Mouse (Mus musculus): ENCODE data around the gene Kdm2b.

GRCm38 (mm10) chr5:122880241-122880980, 109.2 kb downstream of the Kdm2b start:
- TF ChIP-seq GATA1 (IDR thresholded peaks at IDR 0.05; ENCODE audit: borderline replicate concordance, low read length) = no peak
- TF ChIP-seq FLI1 (IDR thresholded peaks at IDR 0.05; ENCODE audit: low read length) = no peak

Data from megakaryocyte, embryonic 14.5 days (primary cell).